Mouse (Mus musculus): Measurements from ENCODE around the gene Zmynd12.

- TF ChIP-seq CTCF (IDR thresholded peaks at IDR 0.05) (no peak), EP300 (IDR thresholded peaks at IDR 0.05) (no peak)
Measured at GRCm38 (mm10) chr4:119417894-119418293, 4.7 kb upstream of the Zmynd12 start.

Data from lung, postnatal 0 days (tissue).